Mouse (Mus musculus): Measurements from ENCODE around the gene 4930544G11Rik.

Gene 4930544G11Rik

GRCm38 (mm10) chr6:65952309-65952708 is at the start of gene 4930544G11Rik:
4930544G11Rik (plus strand) TSS chr6:65952609.
- no peak for DNase-seq (ENCODE audit: low spot score in 2 of 2)

- DNase-seq (ENCODE audit: low spot score in 2 of 2), result no peak
Observed at GRCm38 (mm10) chr6:65906657-65907182, 45.7 kb upstream of the 4930544G11Rik start.

GRCm38 (mm10) chr6:65915421-65915820 is 37.0 kb upstream of the 4930544G11Rik start:
- no peak for DNase-seq (ENCODE audit: low spot score in 2 of 2)

GRCm38 (mm10) chr6:65921703-65922102 is 30.7 kb upstream of the 4930544G11Rik start:
- no peak for DNase-seq (ENCODE audit: low spot score in 2 of 2)

- no peak for DNase-seq (ENCODE audit: low spot score in 2 of 2)
Observed at GRCm38 (mm10) chr6:65923501-65924084, 28.8 kb upstream of the 4930544G11Rik start.

GRCm38 (mm10) chr6:65925737-65926333 is 26.6 kb upstream of the 4930544G11Rik start:
- DNase-seq (ENCODE audit: low spot score in 2 of 2), result no peak

- DNase-seq (ENCODE audit: low spot score in 2 of 2), result no peak
Observed at GRCm38 (mm10) chr6:65930523-65930922, 21.9 kb upstream of the 4930544G11Rik start.

GRCm38 (mm10) chr6:65932776-65933175 is 19.6 kb upstream of the 4930544G11Rik start:
- no peak for DNase-seq (ENCODE audit: low spot score in 2 of 2)

GRCm38 (mm10) chr6:65933177-65933576 is 19.2 kb upstream of the 4930544G11Rik start:
- DNase-seq (ENCODE audit: low spot score in 2 of 2), result no peak

- no peak for DNase-seq (ENCODE audit: low spot score in 2 of 2)
Observed at GRCm38 (mm10) chr6:65935566-65936281, 16.7 kb upstream of the 4930544G11Rik start.

GRCm38 (mm10) chr6:65950492-65950891 is 1.9 kb upstream of the 4930544G11Rik start:
- no peak for DNase-seq (ENCODE audit: low spot score in 2 of 2)

GRCm38 (mm10) chr6:65969386-65970111 is 17.1 kb downstream of the 4930544G11Rik start:
- DNase-seq (ENCODE audit: low spot score in 2 of 2), result no peak

- no peak for DNase-seq (ENCODE audit: low spot score in 2 of 2)
Observed at GRCm38 (mm10) chr6:65970410-65970809, 18.0 kb downstream of the 4930544G11Rik start.

GRCm38 (mm10) chr6:65992081-65992480 is 39.7 kb downstream of the 4930544G11Rik start:
- DNase-seq (ENCODE audit: low spot score in 2 of 2), result no peak

GRCm38 (mm10) chr6:65998343-65998742 is 45.9 kb downstream of the 4930544G11Rik start:
- no peak for DNase-seq (ENCODE audit: low spot score in 2 of 2)
